Mouse (Mus musculus) B cell, adult (primary cell): Measurements from ENCODE around the gene Etfb. TPM values are rescaled to one million over a fixed set of nuclear protein-coding genes. Genes with fewer than 3 reads are reported as not detected.

ENCODE experiments used
- total RNA-seq: library from RNA; stranded (reverse); gene quantifications from 4 replicates; pipeline ENCODE4 v1.2.4, GENCODE M21; 2023; ENCODE audit not compliant: inconsistent age

Etfb gene
- 36.1 to 51.0 TPM (median 48.9 TPM) in 4 replicates for total RNA-seq

GRCm38 (mm10) chr7:43443917-43444293, at the start of gene Etfb, which contains the start of gene Gm45233:
Etfb (plus strand) TSS chr7:43444083.
Gm45233 (plus strand) TSS chr7:43444128.

GRCm38 (mm10) chr7:43408131-43408553, 35.7 kb upstream of the Etfb start, which contains the start of gene Siglecg:
Siglecg (plus strand) TSS chr7:43408204.

GRCm38 (mm10) chr7:43427406-43427805, 16.5 kb upstream of the Etfb start, which contains the start of gene Lim2:
Lim2 (plus strand) TSS chr7:43427670.

GRCm38 (mm10) chr7:43436341-43437255, 7.3 kb upstream of the Etfb start, which contains the start of gene Nkg7:
Nkg7 (plus strand) TSS chr7:43437073.

GRCm38 (mm10) chr7:43440482-43440881, 3.4 kb upstream of the Etfb start, which contains the start of gene Cldnd2:
Cldnd2 (plus strand) TSS chr7:43440782.

GRCm38 (mm10) chr7:43462851-43463250, 19.0 kb downstream of the Etfb start, which contains the start of gene Vsig10l:
Vsig10l (plus strand) TSS chr7:43463151.

GRCm38 (mm10) chr7:43489631-43490125, 45.8 kb downstream of the Etfb start, which contains the start of gene Iglon5:
Iglon5 (minus strand) TSS chr7:43490075.

Other genes starting within 250 kb of the Etfb start
- gene Zfp715, start 130.8 kb upstream of the Etfb start, total RNA-seq: 23.2 to 26.1 TPM (median 25.5 TPM) in 4 replicates
- 0.45 to 0.77 TPM (median 0.45 TPM) in 3 of 4 replicates, not detected in the other for gene Siglecf, start 92.7 kb upstream of the Etfb start, total RNA-seq
- 357 to 404 TPM (median 393 TPM) in 4 replicates for gene Siglecg, start 35.9 kb upstream of the Etfb start, total RNA-seq
- not detected in 4 replicates for gene Lim2, start 16.4 kb upstream of the Etfb start, total RNA-seq
- 1.9 to 3.8 TPM (median 2.3 TPM) in 4 replicates for gene Nkg7, start 7.0 kb upstream of the Etfb start, total RNA-seq
- gene Cldnd2, start 3.3 kb upstream of the Etfb start, total RNA-seq: not detected in 4 replicates
- not detected in 4 replicates for gene Gm45233, start within 50 bp of the Etfb start, total RNA-seq
- 2.0 to 3.9 TPM (median 2.3 TPM) in 4 replicates for gene Vsig10l, start 19.1 kb downstream of the Etfb start, total RNA-seq
- gene Iglon5, start 46.0 kb downstream of the Etfb start, total RNA-seq: not detected in 4 replicates
- gene 4931406B18Rik, start 61.9 kb downstream of the Etfb start, total RNA-seq: not detected in 4 replicates
- 1.7 to 3.5 TPM (median 2.3 TPM) in 4 replicates for gene Cd33, start 100.3 kb downstream of the Etfb start, total RNA-seq
- 1.9 to 2.5 TPM (median 2.5 TPM) in 4 replicates for gene Zfp658, start 118.2 kb downstream of the Etfb start, total RNA-seq
- gene Zfp719, start 135.5 kb downstream of the Etfb start, total RNA-seq: 8.9 to 14.1 TPM (median 10.7 TPM) in 4 replicates
- not detected in 4 replicates for gene Zfp819, start 163.1 kb downstream of the Etfb start, total RNA-seq
- gene Ceacam18, start 190.6 kb downstream of the Etfb start, total RNA-seq: not detected in 4 replicates
- 1.7 to 2.6 TPM (median 2.1 TPM) in 4 replicates for gene Siglece, start 216.1 kb downstream of the Etfb start, total RNA-seq
- 5.3 to 7.2 TPM (median 6.0 TPM) in 4 replicates for gene Ctu1, start 227.9 kb downstream of the Etfb start, total RNA-seq
- gene Klk14, start 246.3 kb downstream of the Etfb start, total RNA-seq: not detected in 4 replicates